Mouse (Mus musculus) retina, postnatal 7 days (tissue): Measurements from ENCODE around the gene Skap1.

Source experiments
- DNase-seq: peaks from one replicate; pipeline ENCODE4 v3.0.0-alpha.2; 2012; ENCODE audit warnings: low read depth, low spot score

Gene Skap1

DNA sequence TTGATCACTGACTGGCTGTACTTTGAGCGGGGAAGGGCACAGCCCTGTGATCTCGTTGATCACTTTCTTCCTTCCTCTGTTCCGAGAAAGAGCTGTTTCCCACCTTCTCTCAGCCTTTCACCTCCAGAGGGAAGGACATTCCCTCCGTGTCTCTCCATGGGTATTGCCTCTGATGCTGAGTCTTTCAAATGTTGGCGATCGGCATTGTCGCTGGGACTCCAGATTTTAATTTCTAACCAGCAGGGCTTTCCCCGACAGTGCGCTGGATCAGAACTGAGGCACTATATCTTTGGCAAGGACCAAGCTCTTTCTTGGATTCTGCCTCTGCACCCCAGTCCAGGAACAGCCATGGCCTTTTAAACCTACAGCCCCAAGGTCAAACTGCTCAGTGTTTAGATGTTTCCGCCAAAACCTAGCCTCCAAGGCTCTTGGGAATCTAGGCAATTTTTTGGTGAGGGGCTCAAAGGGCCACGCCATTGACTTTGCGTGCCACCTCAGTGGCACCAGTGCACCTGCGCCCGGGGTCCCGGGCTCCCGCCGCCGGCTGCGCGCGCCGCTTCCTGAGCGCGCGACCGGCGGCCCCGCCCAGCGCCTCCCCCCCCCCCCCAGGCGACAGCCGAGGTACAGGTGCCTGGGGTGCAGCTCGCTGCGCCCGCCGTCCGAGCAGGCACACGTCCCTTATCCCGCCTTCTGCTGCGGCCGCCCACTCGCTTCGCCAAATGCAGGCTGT is at the start of gene Skap1:
Skap1 (plus strand) TSS at position 608 of the 730 bp plus-strand sequence.
- DNase-seq: no peak

DNA sequence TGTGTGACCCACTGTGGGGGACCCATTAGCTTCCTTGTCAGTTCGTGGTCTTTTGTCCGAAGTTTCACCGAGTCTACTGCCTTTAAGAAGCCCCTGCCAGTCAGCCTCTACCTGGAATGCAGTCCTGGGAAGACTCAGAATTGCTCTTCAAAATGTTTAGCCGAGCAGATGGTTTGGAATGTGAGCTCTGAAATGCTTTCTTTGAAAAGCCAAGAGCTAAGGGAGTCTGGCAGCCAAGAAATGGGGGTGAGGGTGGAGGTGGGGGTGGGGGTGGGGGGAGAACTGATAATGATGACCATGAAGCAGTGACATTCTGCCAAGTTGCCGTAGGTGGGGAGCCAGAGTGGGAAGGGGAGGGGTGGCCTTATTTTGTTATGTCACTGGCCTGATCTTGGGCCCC is 43.3 kb upstream of the Skap1 start:
- DNase-seq: no peak

DNA sequence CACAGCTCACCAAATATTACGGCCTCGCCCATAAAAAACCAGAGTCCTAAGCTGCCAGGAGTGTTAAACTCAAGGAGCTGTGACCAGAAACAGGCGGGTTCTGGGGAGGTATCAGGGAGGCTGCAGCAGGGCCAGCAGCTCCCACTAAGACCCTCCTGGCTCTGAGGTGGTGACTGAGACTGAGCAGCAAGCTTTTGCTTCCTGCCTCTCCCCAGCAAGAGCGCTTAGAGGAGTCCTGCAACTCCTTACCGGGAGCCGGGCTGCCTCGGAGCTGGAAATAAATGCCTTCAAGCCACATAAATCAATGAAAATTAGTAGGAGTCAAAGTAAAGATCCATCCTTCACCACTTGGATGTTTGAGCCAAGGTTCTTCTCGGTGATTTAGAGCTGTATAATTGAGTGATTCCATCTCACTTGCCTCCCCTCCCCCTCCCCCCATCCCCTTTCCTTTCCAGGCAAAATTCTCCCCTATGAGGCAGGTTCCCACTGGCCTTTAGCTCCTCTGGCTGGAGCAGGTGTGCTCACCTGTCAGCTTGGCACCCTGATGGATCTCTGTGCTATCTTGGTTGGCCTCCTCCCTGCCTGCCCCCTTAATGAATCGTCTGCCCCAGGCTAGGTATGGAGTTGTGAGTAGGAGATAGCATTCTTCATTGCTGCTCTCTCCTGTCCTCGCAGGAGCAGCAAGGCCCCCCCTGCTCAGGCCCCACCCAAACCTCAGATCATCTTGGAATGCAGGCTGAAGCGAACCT is 42.7 kb upstream of the Skap1 start:
- DNase-seq: no peak

DNA sequence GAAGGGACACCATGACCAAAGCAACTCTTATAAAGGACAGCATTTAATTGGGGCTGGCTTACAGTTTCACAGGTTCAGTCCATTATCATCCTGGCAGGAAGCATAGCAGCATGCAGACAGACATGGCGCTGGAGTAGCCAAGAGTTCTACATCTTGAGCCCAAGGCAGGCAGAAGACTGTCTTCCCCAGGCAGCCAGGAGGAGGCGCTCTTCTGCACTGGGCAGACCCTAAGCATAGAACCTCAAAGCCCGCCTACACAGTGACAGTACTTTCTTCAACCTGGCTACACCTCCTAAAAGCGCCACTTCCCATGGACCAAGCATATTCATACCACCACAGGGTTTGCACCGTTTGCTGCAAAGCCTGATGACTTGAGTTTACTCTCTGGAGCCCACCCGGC is 39.2 kb upstream of the Skap1 start:
- DNase-seq: no peak

DNA sequence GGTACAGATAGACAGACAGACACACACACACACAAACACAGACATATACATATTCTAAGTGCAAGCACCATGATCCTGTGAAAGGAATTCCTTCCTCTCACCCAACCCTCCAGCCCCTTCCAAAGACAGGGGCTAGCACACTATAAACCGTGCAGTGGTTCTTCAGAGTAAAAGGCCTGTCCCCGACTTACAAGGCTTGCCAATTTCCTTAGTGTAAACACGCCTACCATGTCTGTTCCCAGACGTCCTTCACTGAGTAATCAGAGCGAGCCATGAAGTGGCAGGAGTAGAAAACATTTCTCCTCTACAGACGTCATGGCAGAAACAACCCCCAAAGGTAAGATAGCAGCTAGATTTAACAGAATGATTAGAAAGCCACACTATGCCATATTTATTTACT is 38.2 kb upstream of the Skap1 start:
- no peak for DNase-seq

DNA sequence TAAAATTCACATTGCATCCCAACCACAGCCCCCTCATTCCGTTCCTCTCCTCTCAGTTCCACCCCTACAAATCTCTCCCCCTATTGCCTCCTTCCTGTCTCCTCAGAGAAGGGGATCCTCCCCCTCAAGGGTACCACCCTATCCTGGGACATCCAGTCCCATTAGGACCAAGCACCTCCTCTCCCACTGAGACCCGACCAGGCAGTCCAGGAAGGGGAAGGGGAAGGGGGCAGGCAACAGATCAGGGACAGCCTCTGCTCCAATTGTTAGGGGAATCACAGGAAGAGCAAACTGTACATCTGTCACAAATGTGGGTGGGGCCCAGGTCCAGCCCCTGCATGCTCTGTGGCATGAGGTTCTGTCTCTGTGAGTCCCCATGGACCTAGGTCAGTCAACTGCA is 37.6 kb upstream of the Skap1 start:
- DNase-seq: no peak

DNA sequence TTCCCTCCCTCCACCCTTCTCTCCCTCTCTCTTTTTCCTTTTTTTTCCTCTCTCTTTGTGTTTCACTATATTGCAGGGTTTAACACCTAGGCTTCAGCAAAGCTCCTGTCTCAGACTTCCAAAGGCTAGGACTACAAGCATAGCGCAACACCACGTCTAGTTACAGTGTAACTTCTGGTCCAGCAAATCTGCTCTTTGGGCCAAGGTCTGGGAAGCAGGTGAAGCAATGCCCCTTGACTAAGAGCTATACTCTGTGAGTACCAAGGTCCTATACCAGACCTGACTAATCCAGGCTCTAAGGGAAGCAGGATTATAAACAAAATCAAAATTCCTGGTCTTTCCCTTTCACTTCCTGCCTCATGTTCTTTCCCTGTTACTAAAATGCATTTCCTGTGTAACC is 35.3 kb upstream of the Skap1 start:
- DNase-seq: no peak

DNA sequence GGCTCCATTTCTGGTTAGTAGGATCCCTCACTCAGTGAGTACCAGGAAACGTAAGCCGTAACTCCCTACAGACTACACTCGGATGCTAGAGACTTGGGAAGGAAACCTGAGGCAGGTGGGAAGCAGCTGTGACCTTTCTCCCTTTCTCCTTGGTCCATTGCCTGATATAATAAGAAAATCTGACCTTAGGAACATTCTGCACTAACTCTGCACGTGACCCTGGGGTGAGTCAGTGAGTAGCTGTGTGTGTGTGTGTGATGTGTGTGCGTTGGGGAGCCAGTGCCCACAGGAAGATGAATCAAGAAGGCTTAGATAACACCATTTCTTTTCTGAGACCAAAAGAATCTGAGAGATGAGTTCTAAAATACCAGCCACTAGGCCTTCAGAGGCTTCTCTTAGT is 34.5 kb upstream of the Skap1 start:
- DNase-seq: no peak

DNA sequence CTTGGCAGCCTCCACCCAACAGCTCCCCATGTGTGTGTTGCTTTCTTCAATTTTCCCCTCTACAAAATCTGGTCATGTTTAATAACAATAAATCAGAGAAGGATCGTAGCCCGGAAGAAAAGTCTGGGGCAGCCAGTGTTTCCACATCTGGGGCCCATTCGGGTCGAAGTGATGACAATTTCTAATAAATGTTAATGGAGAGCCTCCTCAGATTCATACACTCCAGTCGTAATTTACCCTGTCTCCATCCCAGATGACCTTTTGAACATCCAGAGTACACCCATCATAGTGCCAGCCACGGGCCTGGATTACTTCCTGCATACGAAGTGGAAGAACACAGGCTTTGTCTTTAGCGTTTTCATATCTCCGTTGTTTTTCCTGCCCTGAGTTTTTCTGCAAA is 32.5 kb upstream of the Skap1 start:
- no peak for DNase-seq

DNA sequence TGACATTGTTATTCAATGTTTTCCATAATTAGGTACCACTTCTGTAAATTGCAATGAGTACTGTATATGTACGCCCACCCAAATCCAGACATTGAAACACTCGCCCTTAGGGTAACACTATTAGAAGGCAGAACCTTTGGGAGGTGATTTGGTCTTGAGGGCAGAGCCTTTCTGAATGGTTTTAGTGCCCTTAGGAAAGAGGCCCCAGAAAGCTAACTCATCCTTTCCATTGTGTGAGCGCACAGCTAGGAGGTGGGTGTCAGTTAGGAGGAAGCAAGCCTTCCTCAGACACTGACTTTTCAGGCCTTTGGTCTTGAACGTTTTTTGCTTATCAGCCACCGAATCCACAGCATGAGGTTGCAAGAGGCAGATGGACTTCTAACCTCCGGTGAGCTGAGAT is 29.5 kb upstream of the Skap1 start:
- DNase-seq: no peak

DNA sequence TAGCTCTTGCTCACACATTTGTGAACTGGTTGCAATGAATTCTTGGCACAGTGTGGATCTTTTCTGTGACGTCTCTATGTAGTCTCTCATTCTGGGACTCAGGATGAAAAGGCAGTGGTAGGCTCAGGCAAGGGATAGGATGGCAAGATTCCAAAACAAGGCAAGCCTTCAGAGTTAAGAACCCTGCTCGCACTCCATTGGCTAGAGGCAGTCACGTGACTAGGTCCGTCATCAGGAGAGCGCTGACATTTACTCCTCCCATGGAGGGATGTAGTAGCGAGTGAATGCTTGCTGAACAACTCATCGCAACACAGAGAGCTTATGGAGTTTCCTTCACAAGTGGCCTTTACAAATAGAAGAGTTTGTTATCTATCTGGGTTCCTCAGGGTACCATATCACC is 27.9 kb upstream of the Skap1 start:
- DNase-seq: peak; percentile 13

DNA sequence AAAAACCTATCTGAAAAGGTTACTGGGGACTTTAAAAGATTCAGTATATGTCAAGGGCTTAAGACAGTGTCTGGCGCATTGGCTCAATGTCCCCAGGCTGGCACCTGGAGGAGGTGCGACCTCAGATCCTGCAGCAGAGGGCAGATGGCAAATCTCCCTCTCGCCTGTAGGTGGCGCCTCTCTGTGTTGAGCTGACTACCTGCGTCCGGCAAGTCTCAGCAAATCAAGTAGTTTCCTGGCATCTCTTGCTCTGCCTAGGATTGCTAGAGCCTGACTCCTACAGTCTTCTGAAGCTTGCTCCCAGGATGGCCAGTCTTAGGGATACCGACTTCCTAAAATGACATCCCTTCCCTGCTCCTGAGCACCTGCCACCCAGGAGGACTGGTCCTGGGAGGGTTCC is 25.6 kb upstream of the Skap1 start:
- peak; percentile 24 for DNase-seq

DNA sequence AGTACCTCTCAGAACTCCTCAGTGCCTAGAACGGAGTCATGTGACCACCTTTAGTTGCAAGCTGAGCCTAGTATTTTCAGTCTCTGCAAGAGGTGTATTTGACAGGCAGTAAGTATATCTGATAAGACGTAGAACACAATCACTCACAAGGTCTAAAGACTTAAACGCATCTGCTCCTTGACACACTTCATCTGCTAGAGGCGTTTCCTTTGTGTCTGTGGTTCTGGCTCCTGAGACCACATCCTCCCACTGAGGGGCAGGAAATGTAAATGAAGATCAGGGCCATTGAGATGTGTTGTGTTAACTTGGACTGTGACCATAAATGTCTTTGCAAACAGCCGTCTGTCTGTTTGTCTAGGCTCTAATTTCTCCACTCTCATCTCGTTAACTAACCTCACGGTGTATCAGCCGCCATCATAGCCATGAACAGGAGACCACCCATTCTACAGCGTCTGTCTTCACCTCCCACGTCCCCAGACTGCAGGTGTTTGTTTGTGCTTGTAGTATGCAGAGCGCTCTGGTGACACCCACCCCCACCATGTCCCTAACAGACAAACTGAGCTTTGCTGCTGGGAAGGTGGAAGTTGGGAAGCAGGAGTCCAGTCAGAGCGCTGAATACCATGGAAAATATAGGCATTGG is 22.7 kb upstream of the Skap1 start:
- no peak for DNase-seq

DNA sequence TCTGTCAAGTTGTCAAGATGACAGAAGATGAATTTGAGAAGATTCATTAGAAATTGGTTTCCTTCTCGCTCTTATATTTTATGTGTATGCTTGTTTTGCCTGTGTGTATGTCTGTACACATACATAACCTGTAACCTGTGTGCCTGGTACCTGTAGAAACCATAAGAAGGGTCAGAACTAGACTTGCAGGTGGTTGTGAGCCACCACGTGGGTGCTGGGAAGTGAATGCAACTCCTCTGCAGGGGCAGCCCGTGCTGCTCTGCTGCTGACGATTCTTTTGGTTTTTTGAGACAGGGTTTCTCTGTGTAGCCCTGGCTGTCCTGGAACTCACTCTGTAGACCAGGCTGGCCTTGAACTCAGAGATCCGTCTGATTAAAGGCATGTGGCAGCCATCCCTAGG is 21.9 kb upstream of the Skap1 start:
- DNase-seq: no peak

DNA sequence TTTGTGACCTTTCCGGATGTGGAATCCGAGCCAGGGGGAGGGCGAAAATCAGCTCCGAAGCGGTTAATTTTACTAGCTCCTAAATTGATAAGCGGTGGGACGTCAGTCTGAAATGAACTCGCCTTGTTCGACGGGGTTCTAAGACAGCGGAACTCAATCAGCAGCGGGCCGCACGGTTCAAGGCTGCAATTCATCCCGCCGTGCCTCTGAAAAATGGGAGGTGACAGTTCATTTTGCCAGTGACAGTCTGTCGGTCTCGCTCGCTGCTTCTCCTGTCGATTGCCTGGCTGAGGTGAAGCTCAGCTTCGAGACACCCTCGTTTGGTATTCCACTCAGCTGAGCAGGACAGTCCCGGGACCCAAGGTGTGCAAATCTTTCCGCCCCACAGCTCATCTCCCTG is 16.5 kb upstream of the Skap1 start:
- DNase-seq: no peak

DNA sequence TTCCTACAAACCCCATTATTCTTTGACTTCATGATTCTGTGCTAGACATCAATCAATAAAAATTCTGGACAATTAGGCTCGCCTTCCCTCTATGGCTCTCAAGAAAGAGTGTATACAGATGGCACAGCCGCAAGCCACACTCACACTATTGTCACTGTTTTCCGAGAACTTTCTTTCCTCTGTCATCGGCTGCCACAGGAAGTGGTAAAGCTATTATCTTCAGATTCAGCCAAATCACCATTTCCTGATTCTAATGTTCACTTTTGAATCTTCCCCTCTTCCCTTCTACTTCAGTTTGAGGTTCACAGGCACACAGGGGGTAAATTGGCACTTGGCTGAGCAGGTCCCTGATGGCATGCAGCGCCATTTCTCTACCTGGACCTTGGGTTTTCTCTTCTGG is 9.3 kb upstream of the Skap1 start:
- DNase-seq: no peak

DNA sequence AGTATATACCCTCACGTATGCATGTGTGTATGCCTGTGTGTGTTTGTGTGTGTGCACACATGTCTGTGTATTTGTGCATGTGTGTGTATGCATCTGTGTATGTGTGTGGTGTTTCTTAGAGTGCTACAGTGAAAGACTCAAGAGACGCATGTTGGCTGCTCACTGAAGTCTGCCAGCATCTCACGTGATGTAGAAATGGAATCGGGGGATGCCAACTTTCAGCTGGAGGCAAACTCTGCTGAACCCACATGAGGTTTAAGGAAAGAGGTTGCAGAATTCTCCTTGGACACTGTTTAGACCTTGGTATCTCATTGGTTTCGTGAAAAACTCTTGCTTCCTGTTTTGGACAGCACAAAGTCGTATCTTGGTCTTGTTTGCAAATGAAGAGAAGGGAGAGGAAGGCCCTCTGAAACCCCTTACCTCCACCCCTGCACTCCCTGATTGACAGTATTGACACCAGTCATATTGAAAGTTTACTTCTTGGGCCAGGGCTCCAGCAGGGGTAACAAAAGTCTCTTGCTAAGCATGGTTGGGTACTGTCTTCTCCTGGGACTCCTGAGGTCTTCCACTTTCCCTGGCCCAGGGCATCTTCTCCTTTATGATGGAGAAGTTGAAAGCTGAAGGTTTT is 8.6 kb upstream of the Skap1 start:
- DNase-seq: no peak

DNA sequence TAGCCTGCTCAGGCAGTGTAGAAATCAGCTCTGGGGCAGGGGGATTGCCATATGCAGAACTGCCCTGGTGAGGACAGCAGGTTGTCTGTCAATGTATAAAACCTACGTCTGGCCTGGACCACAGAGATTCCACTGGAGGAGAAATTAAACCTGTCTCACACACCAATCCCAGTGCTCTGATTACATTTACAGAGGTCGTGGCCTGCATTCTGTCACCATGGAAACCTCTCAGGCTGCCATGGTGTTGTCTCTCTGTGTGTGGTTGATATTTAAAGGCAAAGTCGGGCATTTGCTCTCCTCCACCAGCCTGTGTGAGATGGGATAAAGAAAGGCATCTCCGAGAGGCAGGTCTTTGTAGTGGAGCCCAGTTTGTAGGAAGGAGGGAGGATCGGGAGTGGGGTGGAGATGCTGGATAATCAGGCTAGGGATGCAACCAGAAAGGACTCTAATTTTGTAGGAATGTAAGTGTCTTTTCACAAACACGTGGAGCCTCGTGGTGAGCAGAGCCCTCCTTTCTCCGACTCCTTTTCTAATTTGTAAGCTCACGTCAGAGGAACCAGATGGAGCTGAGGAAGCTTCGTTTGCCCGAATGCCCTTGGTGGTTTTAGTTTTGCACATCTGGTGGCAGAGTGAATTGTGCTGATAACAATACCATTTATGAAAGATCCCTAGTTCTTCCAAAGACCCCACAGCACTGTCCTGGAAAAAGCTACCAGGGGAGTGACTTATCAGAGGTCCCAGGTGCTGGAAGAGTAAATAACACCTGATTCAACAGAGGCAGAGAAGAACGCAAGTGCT is 7.7 kb upstream of the Skap1 start:
- DNase-seq: peak; percentile 13

DNA sequence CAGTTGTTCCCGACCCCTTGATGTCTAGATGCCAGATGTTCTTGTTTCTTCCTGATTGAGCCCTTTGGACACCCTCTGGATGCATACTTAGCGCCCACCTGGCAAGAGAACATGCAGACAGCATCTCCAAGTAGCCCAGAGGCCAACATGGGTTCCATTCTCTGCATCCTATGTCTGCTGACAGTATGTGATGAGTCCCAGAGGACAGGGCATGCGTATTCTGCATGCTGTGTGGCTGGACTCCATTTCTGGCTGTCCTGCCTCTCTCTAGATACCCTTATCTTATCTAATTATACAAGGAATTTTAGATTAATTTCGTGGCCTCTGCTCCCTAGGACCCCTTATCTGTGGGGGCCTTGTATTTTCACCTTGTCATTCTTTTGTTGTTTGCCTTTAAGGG is 2.6 kb upstream of the Skap1 start:
- no peak for DNase-seq

DNA sequence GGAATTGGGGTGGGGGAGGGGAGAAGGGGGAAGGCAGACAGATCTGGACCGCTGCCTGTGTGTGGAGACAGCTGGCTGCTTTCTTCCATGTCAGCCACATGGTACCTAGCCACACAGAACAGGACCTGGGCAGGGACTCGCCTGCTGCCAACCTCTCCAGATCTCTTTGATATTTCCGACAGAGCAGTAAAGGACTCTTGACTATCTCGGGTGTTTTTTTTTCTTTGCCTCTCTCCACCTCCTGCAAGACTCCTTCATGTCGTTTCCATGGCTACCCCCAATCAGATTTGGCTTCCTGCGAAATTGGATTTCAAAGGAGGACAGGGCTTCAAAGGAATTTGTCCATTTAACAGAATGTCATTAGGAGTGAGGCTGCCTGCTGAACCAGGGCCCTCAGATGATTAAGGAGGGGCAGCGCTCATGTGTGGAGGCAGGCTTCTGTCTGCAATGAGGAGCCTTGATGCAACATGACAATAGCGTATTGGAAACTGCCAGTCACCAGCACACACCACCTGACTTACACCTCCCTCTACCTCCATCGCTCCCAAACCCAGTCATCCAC is 2.1 kb upstream of the Skap1 start:
- no peak for DNase-seq

DNA sequence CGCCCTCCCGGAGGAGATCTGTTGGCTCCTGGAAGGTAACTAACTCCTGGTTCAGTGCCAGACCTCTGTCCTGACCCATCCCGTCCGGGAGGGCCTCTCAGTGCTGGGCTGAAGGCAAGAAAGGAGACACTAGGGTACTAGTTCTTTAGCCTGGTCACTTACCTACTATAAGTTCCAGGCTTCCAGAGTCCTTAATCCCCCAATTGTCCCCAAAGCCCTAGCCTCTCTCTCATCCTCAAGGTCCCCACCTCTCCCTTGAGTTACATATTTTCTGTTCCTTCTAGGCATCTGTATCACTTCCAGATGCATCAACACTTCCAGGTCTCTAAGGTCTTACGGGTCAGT is 295 bp downstream of the Skap1 start:
- DNase-seq: no peak
